Mouse (Mus musculus) spleen, adult 2 months (tissue): Measurements from ENCODE around the gene Snx13.
A peak's percentile ranks its signal among the peaks of the same experiment; 100 is the strongest.

Experiments used
- CTCF ChIP-seq: fragments of 200-500 bp; IDR thresholded peaks from 2 replicates; pipeline ENCODE4 v1.5.1; 2011; ENCODE audit warnings: mild to moderate bottlenecking, inconsistent platforms; ENCODE audit not compliant: insufficient read depth, insufficient read length, insufficient replicate concordance; ENCODE audit errors: extremely low read depth
- POLR2A ChIP-seq: fragments of 200-500 bp; IDR thresholded peaks from 2 replicates; pipeline ENCODE4 v1.6.1; 2011; ENCODE audit warnings: low read depth, low read length, inconsistent platforms

- TF ChIP-seq CTCF: peak; percentile 4; the same call in 1 of the 2 replicates
- no peak for TF ChIP-seq POLR2A
These were observed 114.7 kb downstream of the Snx13 start for GRCm38 (mm10) chr12:35161690-35162089.
